Mouse (Mus musculus): Measurements from ENCODE around the gene Gm10570. TPM values are rescaled to one million over a fixed set of nuclear protein-coding genes. Genes with fewer than 3 reads are reported as not detected.

Gene Gm10570
- total and polyA plus RNA-seq, 3 experiments = 0.27 TPM; not detected in 2

DNA sequence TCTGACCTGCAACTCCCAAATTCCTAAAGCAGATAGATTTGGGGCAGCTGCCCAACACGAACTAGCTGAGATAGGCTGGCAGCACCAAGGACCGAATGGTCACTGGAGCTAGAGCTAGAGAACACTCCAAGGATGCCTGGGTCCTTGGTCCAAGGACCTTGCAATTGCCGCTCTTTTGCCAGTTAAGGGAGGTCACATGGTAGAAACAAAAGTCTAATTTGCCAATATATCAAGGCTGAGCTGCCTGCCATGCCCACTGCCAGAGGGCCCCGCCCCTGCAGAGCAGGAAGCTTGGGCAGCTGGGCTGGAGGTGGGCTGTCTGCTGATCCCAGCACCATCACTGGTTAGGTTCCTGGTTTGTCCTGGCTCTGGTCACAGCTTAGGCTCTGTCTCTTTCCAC, 5.1 kb upstream of the Gm10570 start:
- TF ChIP-seq CTCF (IDR thresholded peaks at IDR 0.05) (no peak), POLR2A (IDR thresholded peaks at IDR 0.05; ENCODE audit: insufficient read depth, low read depth, low read length) (peak; percentile 27; the same call in 1 of the 2 replicates)
- intact Hi-C loops (cut with DNase I) = no loop called here
- Histone ChIP-seq H3K4me3 (no peak overlapping the region), H3K9ac (ENCODE audit: low read depth, low read length) (no peak overlapping the region), H3K4me1 (ENCODE audit: control insufficient read depth, insufficient read depth, low read length) (0 out of 2 replicates have a peak, but pooled peaks cover 1% of the 10 kb centered on the region), H3K27ac (peak overlapping the region; percentile 63), H3K79me2 (replicated peaks; ENCODE audit: control insufficient read depth, insufficient read depth, low read length) (no peaks in the 10 kb centered on the region; the same call in 1 of the 2 replicates), H3K27me3 (ENCODE audit: control insufficient read depth, insufficient read depth, low read length) (peaks cover 3% of the 10 kb centered on the region; the same call in 1 of the 2 replicates), H3K36me3 (ENCODE audit: control insufficient read depth, insufficient read depth, low read length) (peaks cover 7% of the 10 kb centered on the region)
- no peak for DNase-seq
- 60% methylated on average over 4 of the region's 4 CpGs for WGBS

DNA sequence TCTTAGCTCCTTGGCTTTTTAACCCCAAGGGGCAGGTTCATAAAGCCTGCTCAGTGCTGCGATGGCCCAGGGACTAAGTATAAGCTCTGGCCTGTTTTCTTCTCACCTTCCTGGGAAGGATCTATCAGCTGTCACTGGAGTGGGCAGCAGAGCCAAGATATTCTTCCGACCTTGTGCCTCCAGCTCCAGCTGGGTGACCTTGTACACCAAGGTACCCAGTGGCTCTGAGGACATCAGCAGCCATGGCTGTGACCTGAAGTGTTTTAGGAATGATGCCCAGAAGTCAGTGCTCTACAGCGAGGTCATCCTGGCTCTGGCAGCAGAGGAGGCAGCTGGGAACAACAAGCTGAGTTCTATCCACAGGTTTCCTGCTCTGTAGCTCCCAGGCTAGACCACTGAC, 4.1 kb upstream of the Gm10570 start:
- WGBS = 59% methylated on average over 3 of the region's 3 CpGs
- Histone ChIP-seq H3K27ac (peak overlapping the region; percentile 94), H3K4me3 (peak overlapping the region; percentile 45), H3K4me1 (ENCODE audit: control insufficient read depth, insufficient read depth, low read length) (0 out of 2 replicates have a peak, but pooled peaks cover 1% of the 10 kb centered on the region), H3K79me2 (replicated peaks; ENCODE audit: control insufficient read depth, insufficient read depth, low read length) (no peaks in the 10 kb centered on the region; the same call in 1 of the 2 replicates), H3K9ac (ENCODE audit: low read depth, low read length) (no peak overlapping the region; the same call in 1 of the 2 replicates), H3K27me3 (ENCODE audit: control insufficient read depth, insufficient read depth, low read length) (peaks cover 3% of the 10 kb centered on the region; the same call in 1 of the 2 replicates), H3K36me3 (ENCODE audit: control insufficient read depth, insufficient read depth, low read length) (peaks cover 7% of the 10 kb centered on the region)
- TF ChIP-seq POLR2A (IDR thresholded peaks at IDR 0.05; ENCODE audit: insufficient read depth, low read depth, low read length) (peak; percentile 66), EP300 (IDR thresholded peaks at IDR 0.05; ENCODE audit: insufficient read depth, low read depth, low read length) (peak; percentile 94), CTCF (IDR thresholded peaks at IDR 0.05) (no peak)
- intact Hi-C loops (cut with DNase I) = no loop called here
- peak in 1 of 2 experiments; percentile 79 for DNase-seq

DNA sequence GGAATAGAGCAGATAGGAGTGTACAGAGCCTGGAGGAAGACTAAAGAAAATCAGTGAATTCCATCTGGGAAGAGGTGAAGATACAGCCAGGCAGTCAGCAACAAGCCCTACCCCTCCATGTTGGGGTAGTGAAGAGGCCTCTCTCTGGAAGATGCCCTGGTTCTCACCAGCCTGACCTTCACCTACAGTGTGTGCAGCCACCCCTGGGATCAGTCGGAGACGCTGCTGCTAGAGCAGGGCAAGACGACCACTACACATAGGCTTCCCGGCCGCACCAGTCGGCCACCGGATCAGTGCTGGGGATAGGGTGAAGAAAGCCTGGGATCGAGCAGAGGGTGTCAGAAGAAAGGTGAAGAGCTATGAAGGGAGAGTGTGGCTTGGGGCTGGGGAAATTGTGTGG, 780 bp upstream of the Gm10570 start:
- no peak for TF ChIP-seq CTCF (IDR thresholded peaks at IDR 0.05)
- no peak for TF ChIP-seq EP300 (IDR thresholded peaks at IDR 0.05; ENCODE audit: insufficient read depth, low read depth, low read length)
- TF ChIP-seq POLR2A (IDR thresholded peaks at IDR 0.05; ENCODE audit: insufficient read depth, low read depth, low read length) = peak; percentile 65
- DNase-seq = no peak
- Histone ChIP-seq H3K27ac (peak overlapping the region; percentile 94), H3K4me3 (peak overlapping the region; percentile 45), H3K27me3 (ENCODE audit: control insufficient read depth, insufficient read depth, low read length) (peaks cover 3% of the 10 kb centered on the region; the same call in 1 of the 2 replicates), H3K36me3 (ENCODE audit: control insufficient read depth, insufficient read depth, low read length) (peaks cover 7% of the 10 kb centered on the region), H3K9ac (ENCODE audit: low read depth, low read length) (peak overlapping the region; percentile 93), H3K79me2 (replicated peaks; ENCODE audit: control insufficient read depth, insufficient read depth, low read length) (no peaks in the 10 kb centered on the region; the same call in 1 of the 2 replicates), H3K4me1 (ENCODE audit: control insufficient read depth, insufficient read depth, low read length) (0 out of 2 replicates have a peak, but pooled peaks cover 1% of the 10 kb centered on the region)
- intact Hi-C loops (cut with DNase I) = no loop called here
- 29% methylated on average over 8 of the region's 8 CpGs for WGBS

DNA sequence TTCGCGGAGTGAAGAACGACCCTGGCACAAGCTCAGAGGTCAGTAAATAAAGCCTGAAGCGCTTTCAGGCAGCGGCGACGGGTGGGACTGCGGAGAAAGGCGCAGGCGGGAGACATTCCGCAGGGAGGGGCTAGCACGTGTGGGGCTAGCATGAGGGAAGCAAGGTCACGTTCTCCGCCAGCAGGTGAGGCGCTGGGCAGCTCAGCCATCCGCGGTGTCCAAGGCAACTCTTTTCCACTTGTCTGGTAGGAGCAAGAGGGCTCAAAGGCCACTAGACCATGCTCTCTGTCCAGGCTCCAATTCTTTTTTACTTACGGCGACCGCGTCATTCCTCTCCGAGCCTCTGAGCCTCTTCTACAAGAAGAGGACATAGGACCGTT, 633 bp downstream of the Gm10570 start:
- no peaks in the 10 kb centered on the region for H3K4me1 ChIP-seq (ENCODE audit: control insufficient read depth, insufficient read depth, low read length)
- H3K36me3 ChIP-seq (ENCODE audit: control insufficient read depth, insufficient read depth, low read length) = peaks cover 1% of the 10 kb centered on the region
- peak overlapping the region; percentile 74 for H3K9ac ChIP-seq (ENCODE audit: low read depth, low read length)
- peak; percentile 48 for TF ChIP-seq CTCF (IDR thresholded peaks at IDR 0.05)
- TF ChIP-seq EP300 (IDR thresholded peaks at IDR 0.05; ENCODE audit: insufficient read depth, low read depth, low read length) = 0 out of 2 replicates have a peak, but pooled peaks have one; percentile 46
- 0 out of 2 replicates have a peak, but pooled peaks have one; percentile 15 for TF ChIP-seq POLR2A (IDR thresholded peaks at IDR 0.05; ENCODE audit: insufficient read depth, low read depth, low read length)
- peak overlapping the region; percentile 94 for H3K27ac ChIP-seq
- intact Hi-C loops (cut with DNase I) = no loop called here
- 2% methylated on average over 23 of the region's 23 CpGs for WGBS
- H3K27me3 ChIP-seq (ENCODE audit: control insufficient read depth, insufficient read depth, low read length) = peaks cover 3% of the 10 kb centered on the region; the same call in 1 of the 2 replicates
- no peaks in the 10 kb centered on the region; the same call in 1 of the 2 replicates for H3K79me2 ChIP-seq (replicated peaks; ENCODE audit: control insufficient read depth, insufficient read depth, low read length)
- peak; percentile 73 to 80 for DNase-seq
- peak overlapping the region; percentile 45 for H3K4me3 ChIP-seq

DNA sequence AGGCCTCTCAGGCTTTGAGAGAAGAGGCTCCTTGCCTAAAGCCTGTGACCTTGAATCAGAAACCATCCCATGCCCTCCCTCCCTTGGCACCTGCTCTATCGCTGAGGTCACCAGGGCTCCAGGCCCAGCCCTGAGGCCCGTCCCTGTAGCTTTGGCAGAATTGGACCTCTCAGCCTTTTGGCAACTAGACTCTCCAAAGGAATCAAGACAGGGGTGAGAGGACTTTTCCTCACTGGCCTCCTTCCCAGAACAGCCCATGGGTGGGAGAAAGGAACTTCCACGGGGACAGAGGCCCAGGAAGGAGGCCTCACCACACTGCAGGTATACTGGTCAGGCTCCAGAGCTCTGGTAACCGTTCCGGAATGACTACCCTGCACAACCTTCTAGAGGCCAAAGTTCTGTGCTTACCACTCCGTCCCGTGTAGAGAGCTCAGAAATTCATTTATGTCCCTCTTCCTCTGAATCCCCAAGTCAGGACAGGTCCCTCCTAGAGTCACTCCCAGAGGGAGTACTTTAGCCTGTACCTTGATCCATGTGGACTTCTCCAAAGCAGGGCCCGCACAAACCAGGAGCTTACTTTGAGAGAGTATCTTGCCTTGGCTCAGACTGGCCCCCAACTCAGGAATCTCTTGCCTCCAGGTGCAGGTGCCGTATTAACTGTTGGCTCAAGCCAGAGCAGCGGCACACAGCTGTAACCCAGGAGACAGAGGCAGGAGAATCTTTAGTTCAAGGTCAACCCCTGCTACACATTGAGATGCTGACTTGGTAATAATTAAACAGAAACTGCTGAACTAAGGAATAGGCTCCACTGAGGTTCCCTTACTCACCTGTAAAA, 1.5 kb downstream of the Gm10570 start:
- 49% methylated on average over 10 of the region's 10 CpGs for WGBS
- TF ChIP-seq EP300 (IDR thresholded peaks at IDR 0.05; ENCODE audit: insufficient read depth, low read depth, low read length) = peak; percentile 36; the same call in 1 of the 2 replicates
- TF ChIP-seq POLR2A (IDR thresholded peaks at IDR 0.05; ENCODE audit: insufficient read depth, low read depth, low read length) = no peak
- intact Hi-C loops (cut with DNase I) = no loop called here
- Histone ChIP-seq H3K4me3 (peak overlapping the region; percentile 45), H3K27me3 (ENCODE audit: control insufficient read depth, insufficient read depth, low read length) (peaks cover 3% of the 10 kb centered on the region; the same call in 1 of the 2 replicates), H3K9ac (ENCODE audit: low read depth, low read length) (peak overlapping the region; percentile 1), H3K36me3 (ENCODE audit: control insufficient read depth, insufficient read depth, low read length) (no peaks in the 10 kb centered on the region), H3K27ac (peak overlapping the region; percentile 94), H3K79me2 (replicated peaks; ENCODE audit: control insufficient read depth, insufficient read depth, low read length) (no peaks in the 10 kb centered on the region; the same call in 1 of the 2 replicates), H3K4me1 (ENCODE audit: control insufficient read depth, insufficient read depth, low read length) (no peaks in the 10 kb centered on the region)
- peak; percentile 64 to 83 for DNase-seq

Data from heart, adult 2 months (tissue).